Mouse (Mus musculus): ENCODE data around the gene Hhipl1. TPM values are rescaled to one million over a fixed set of nuclear protein-coding genes. Genes with fewer than 3 reads are reported as not detected.

Hhipl1 gene
- polyA plus RNA-seq, 1 experiment from 2014 or later, result 3.4 TPM

GRCm38 (mm10) chr12:108326401-108326800, 20.3 kb downstream of the Hhipl1 start:
- peak overlapping the region; percentile 79 for H3K27ac ChIP-seq
- no peaks in the 10 kb centered on the region for H3K9me3 ChIP-seq
- 55% methylated on average over 5 of the region's 5 CpGs for WGBS
- no peak overlapping the region for H3K4me3 ChIP-seq
- no peak for DNase-seq (ENCODE audit: extremely low spot score, low spot score)
- H3K27me3 ChIP-seq (ENCODE audit: poor library complexity, severe bottlenecking), result peaks cover 58% of the 10 kb centered on the region
- peaks cover 62% of the 10 kb centered on the region for H3K4me1 ChIP-seq
- H3K36me3 ChIP-seq (replicated peaks), result no peaks in the 10 kb centered on the region

GRCm38 (mm10) chr12:108327889-108328491, 21.9 kb downstream of the Hhipl1 start:
- Histone ChIP-seq H3K27ac (peak overlapping the region; percentile 79), H3K9me3 (no peaks in the 10 kb centered on the region), H3K27me3 (ENCODE audit: poor library complexity, severe bottlenecking) (peaks cover 68% of the 10 kb centered on the region), H3K4me3 (peak overlapping the region; percentile 46), H3K36me3 (replicated peaks) (no peaks in the 10 kb centered on the region), H3K4me1 (peaks cover 57% of the 10 kb centered on the region)
- DNase-seq (ENCODE audit: extremely low spot score, low spot score), result peak; percentile 52
- WGBS, result 3% methylated on average over 66 of the region's 66 CpGs

- H3K27me3 ChIP-seq (ENCODE audit: poor library complexity, severe bottlenecking), result peaks cover 75% of the 10 kb centered on the region
- peak overlapping the region; percentile 76 for H3K27ac ChIP-seq
- peak overlapping the region; percentile 75 for H3K4me3 ChIP-seq
- no peaks in the 10 kb centered on the region for H3K9me3 ChIP-seq
- WGBS, result under 1% methylated on average over 16 of the region's 16 CpGs
- no peaks in the 10 kb centered on the region for H3K36me3 ChIP-seq (replicated peaks)
- peaks cover 65% of the 10 kb centered on the region for H3K4me1 ChIP-seq
- DNase-seq (ENCODE audit: extremely low spot score, low spot score), result peak; percentile 89
Observed at GRCm38 (mm10) chr12:108333056-108333455, 27.0 kb downstream of the Hhipl1 start.

- Histone ChIP-seq H3K36me3 (replicated peaks) (no peaks in the 10 kb centered on the region), H3K4me3 (peak overlapping the region; percentile 75), H3K9me3 (no peaks in the 10 kb centered on the region), H3K27me3 (ENCODE audit: poor library complexity, severe bottlenecking) (peaks cover 71% of the 10 kb centered on the region), H3K27ac (peak overlapping the region; percentile 76), H3K4me1 (peaks cover 64% of the 10 kb centered on the region)
- WGBS, result under 1% methylated on average over 22 of the region's 22 CpGs
- no peak for DNase-seq (ENCODE audit: extremely low spot score, low spot score)
Observed at GRCm38 (mm10) chr12:108333481-108333882, 27.4 kb downstream of the Hhipl1 start.

GRCm38 (mm10) chr12:108333895-108334445, 27.9 kb downstream of the Hhipl1 start, which contains the start of gene Cyp46a1:
Cyp46a1 (plus strand) TSS chr12:108334381.
- peak within 1 kb of the TSS; percentile 75 for H3K4me3 ChIP-seq
- H3K9me3 ChIP-seq, result no peaks in the 10 kb centered on the region
- peak; percentile 100 for DNase-seq (ENCODE audit: extremely low spot score, low spot score)
- H3K27me3 ChIP-seq (ENCODE audit: poor library complexity, severe bottlenecking), result peaks cover 68% of the 10 kb centered on the region
- H3K4me1 ChIP-seq, result peaks cover 64% of the 10 kb centered on the region
- 0% methylated on average over 52 of the region's 56 CpGs for WGBS
- H3K27ac ChIP-seq, result peak within 1 kb of the TSS; percentile 76
- H3K36me3 ChIP-seq (replicated peaks), result no peaks in the 10 kb centered on the region

GRCm38 (mm10) chr12:108334529-108334928, 28.5 kb downstream of the Hhipl1 start:
- H3K9me3 ChIP-seq, result no peaks in the 10 kb centered on the region
- H3K27ac ChIP-seq, result peak overlapping the region; percentile 76
- 2% methylated on average over 32 of the region's 32 CpGs for whole genome bisulfite sequencing
- peaks cover 66% of the 10 kb centered on the region for H3K4me1 ChIP-seq
- H3K4me3 ChIP-seq, result peak overlapping the region; percentile 75
- H3K36me3 ChIP-seq (replicated peaks), result no peaks in the 10 kb centered on the region
- no peak for DNase-seq (ENCODE audit: extremely low spot score, low spot score)
- H3K27me3 ChIP-seq (ENCODE audit: poor library complexity, severe bottlenecking), result peaks cover 68% of the 10 kb centered on the region

GRCm38 (mm10) chr12:108338572-108339190, 32.6 kb downstream of the Hhipl1 start:
- Histone ChIP-seq H3K27ac (peak overlapping the region; percentile 74), H3K36me3 (replicated peaks) (no peaks in the 10 kb centered on the region), H3K4me1 (peaks cover 45% of the 10 kb centered on the region), H3K4me3 (no peak overlapping the region), H3K27me3 (ENCODE audit: poor library complexity, severe bottlenecking) (peaks cover 46% of the 10 kb centered on the region), H3K9me3 (no peaks in the 10 kb centered on the region)
- DNase-seq (ENCODE audit: extremely low spot score, low spot score), result peak; percentile 51
- 32% methylated on average over 14 of the region's 14 CpGs for WGBS

- peaks cover 46% of the 10 kb centered on the region for H3K27me3 ChIP-seq (ENCODE audit: poor library complexity, severe bottlenecking)
- H3K4me1 ChIP-seq, result peaks cover 17% of the 10 kb centered on the region
- no peaks in the 10 kb centered on the region for H3K9me3 ChIP-seq
- H3K4me3 ChIP-seq, result no peak overlapping the region
- no peak for DNase-seq (ENCODE audit: extremely low spot score, low spot score)
- 83% methylated on average over 8 of the region's 8 CpGs for WGBS
- 0 out of 2 replicates have a peak, but pooled peaks cover 3% of the 10 kb centered on the region for H3K36me3 ChIP-seq (replicated peaks)
- H3K27ac ChIP-seq, result no peak overlapping the region
Observed at GRCm38 (mm10) chr12:108348151-108348550, 42.1 kb downstream of the Hhipl1 start.

GRCm38 (mm10) chr12:108349026-108349425, 43.0 kb downstream of the Hhipl1 start:
- Histone ChIP-seq H3K36me3 (replicated peaks) (0 out of 2 replicates have a peak, but pooled peaks cover 3% of the 10 kb centered on the region), H3K4me3 (no peak overlapping the region), H3K4me1 (peaks cover 22% of the 10 kb centered on the region), H3K9me3 (no peaks in the 10 kb centered on the region), H3K27me3 (ENCODE audit: poor library complexity, severe bottlenecking) (peaks cover 55% of the 10 kb centered on the region), H3K27ac (no peak overlapping the region)
- no peak for DNase-seq (ENCODE audit: extremely low spot score, low spot score)
- 86% methylated on average over 5 of the region's 5 CpGs for WGBS

- peaks cover 22% of the 10 kb centered on the region for H3K4me1 ChIP-seq
- no peak overlapping the region for H3K27ac ChIP-seq
- DNase-seq (ENCODE audit: extremely low spot score, low spot score), result no peak
- H3K27me3 ChIP-seq (ENCODE audit: poor library complexity, severe bottlenecking), result peaks cover 62% of the 10 kb centered on the region
- WGBS, result 94% methylated on average over 10 of the region's 10 CpGs
- H3K9me3 ChIP-seq, result peaks cover 5% of the 10 kb centered on the region; the same call in 1 of the 2 replicates
- peaks cover 9% of the 10 kb centered on the region; the same call in 1 of the 2 replicates for H3K36me3 ChIP-seq (replicated peaks)
- no peak overlapping the region for H3K4me3 ChIP-seq
Observed at GRCm38 (mm10) chr12:108350931-108351330, 44.9 kb downstream of the Hhipl1 start.

GRCm38 (mm10) chr12:108352371-108353136, 46.5 kb downstream of the Hhipl1 start:
- peaks cover 22% of the 10 kb centered on the region for H3K4me1 ChIP-seq
- DNase-seq (ENCODE audit: extremely low spot score, low spot score), result no peak
- peaks cover 62% of the 10 kb centered on the region for H3K27me3 ChIP-seq (ENCODE audit: poor library complexity, severe bottlenecking)
- WGBS, result 8% methylated on average over 35 of the region's 35 CpGs
- H3K36me3 ChIP-seq (replicated peaks), result peaks cover 9% of the 10 kb centered on the region; the same call in 1 of the 2 replicates
- peak overlapping the region; percentile 49; the same call in 1 of the 2 replicates for H3K27ac ChIP-seq
- H3K9me3 ChIP-seq, result peaks cover 6% of the 10 kb centered on the region; the same call in 1 of the 2 replicates
- H3K4me3 ChIP-seq, result peak overlapping the region; percentile 42

- Histone ChIP-seq H3K4me1 (peaks cover 22% of the 10 kb centered on the region), H3K9me3 (peaks cover 6% of the 10 kb centered on the region; the same call in 1 of the 2 replicates), H3K27ac (0 out of 2 replicates have a peak overlapping the region, but pooled peaks have one; percentile 20), H3K4me3 (no peak overlapping the region), H3K36me3 (replicated peaks) (peaks cover 9% of the 10 kb centered on the region; the same call in 1 of the 2 replicates), H3K27me3 (ENCODE audit: poor library complexity, severe bottlenecking) (peaks cover 54% of the 10 kb centered on the region)
- no peak for DNase-seq (ENCODE audit: extremely low spot score, low spot score)
- 72% methylated on average over 2 of the region's 2 CpGs for WGBS
Observed at GRCm38 (mm10) chr12:108354284-108354683, 48.2 kb downstream of the Hhipl1 start.

Measured in forebrain, embryonic 10.5 days (tissue).